Mouse (Mus musculus) brown adipose tissue, adult 24 weeks (tissue): Measurements from ENCODE around the gene Kazald1. TPM values are rescaled to one million over a fixed set of nuclear protein-coding genes. Genes with fewer than 3 reads are reported as not detected.

ENCODE experiments used
- H3K27ac ChIP-seq: fragments of 200-500 bp; replicated peaks from 2 replicates; pipeline ENCODE4 v1.5.1; 2012; ENCODE audit warnings: low read depth, mild to moderate bottlenecking, low read length
- H3K4me1 ChIP-seq: fragments of 200-500 bp; 2 replicates; pipeline ENCODE4 v1.6.1; 2012; ENCODE audit warnings: low read length, mixed read lengths; ENCODE audit not compliant: control insufficient read depth, insufficient read depth, insufficient read length
- H3K4me3 ChIP-seq: fragments of 200-500 bp; 2 replicates; pipeline ENCODE4 v1.5.1; 2012; ENCODE audit warnings: low read depth, mild to moderate bottlenecking, low read length, moderate library complexity; ENCODE audit not compliant: insufficient read depth
- polyA plus RNA-seq: library from polyadenylated mRNA; stranded (reverse); fragments of >200 nt; gene quantifications from 2 replicates; pipeline ENCODE4 v1.2.4, GENCODE M21; 2012; ENCODE audit not compliant: missing spikeins, insufficient read depth, insufficient read length

Kazald1 gene
- polyA plus RNA-seq, 1 experiment: 5.4 TPM

DNA sequence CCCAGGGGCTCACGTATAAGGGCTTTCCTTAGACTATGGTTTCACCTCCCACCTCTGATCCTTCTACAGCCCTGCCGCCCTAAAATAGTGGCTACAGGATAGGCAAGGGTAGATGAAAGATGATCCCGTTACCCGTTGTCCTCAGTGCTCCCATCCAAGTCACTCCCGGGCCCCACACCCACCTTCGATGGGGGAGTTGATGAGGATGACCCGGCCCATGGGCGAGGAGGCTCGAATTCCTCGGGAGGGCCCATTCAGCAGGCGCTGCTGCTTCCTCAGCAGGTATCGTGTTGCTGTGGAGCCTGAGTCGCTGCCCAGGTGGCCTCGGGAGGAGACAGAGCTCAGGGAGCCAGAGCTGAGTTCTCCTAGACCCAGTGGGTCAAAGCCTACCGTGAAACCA is 29.8 kb upstream of the Kazald1 start:
- Histone ChIP-seq H3K27ac (no peak overlapping the region), H3K4me3 (no peak overlapping the region), H3K4me1 (peaks cover 4% of the 10 kb centered on the region)

DNA sequence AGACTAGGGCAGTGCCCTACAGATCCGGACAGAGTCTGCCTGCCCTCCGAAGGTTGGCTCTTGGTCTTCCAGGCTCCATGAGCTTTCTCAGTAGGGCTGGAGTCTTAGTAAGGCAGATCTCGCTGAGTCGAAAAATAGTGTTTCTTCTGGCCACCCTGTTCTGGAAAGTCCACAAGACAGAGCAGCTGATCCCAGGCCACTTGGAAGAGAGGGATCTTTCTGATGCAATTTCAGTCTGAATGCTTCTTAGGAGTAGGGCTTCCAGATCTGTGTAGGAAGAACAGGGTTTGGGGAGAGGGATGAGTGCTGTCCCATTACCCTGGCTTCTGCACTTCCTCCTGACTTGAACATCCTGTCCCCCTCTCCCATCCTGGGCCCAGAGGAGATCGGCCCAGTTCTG is 29.4 kb upstream of the Kazald1 start, which contains the start of gene Pdzd7:
Gene Pdzd7, minus strand, starts transcription at position 67 of the 400 bp plus-strand sequence.
- H3K4me1 ChIP-seq: peaks cover 4% of the 10 kb centered on the region
- peak within 1 kb of the TSS; percentile 64 for H3K4me3 ChIP-seq
- H3K27ac ChIP-seq: no peak within 1 kb of the TSS

DNA sequence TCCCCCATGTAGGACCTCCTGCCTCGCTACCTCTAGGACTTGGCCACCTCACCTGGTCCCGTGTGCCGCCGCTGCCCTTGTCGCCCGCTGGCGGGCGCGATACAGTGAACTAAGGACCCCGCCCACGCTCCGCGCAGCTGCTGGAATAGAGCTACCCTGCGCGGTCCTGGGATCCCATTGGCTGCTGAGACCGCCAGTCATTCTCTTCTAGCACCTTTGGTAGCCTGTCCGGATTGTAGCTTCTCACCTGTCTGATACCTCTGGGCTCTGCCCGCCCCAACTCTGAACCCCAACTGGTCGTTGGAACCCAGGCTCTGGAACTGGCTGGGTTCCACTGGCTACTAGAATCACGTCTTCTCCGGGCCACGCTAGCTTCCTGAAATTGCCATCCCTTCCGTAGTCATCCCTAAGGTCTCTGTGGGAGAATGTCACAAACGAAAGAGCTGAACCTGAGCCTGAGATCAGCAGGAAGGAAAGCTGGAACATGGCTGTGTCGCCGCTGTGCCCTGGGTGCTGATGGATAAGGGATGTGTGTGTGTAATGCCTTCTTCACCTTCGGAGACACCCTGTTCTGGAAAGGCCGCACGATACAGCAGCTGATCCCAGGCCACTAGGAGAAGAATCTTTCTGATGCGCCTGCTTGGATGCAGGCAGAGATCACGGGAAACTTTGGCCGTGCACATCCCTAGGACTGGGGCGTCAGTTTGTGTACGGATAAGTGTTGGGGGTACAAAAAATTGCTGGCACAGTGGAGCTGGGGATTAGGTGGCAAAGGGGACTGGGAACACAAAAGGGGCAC is 28.3 kb upstream of the Kazald1 start:
- H3K4me1 ChIP-seq: peaks cover 4% of the 10 kb centered on the region
- H3K4me3 ChIP-seq: peak overlapping the region; percentile 64
- no peak overlapping the region for H3K27ac ChIP-seq

DNA sequence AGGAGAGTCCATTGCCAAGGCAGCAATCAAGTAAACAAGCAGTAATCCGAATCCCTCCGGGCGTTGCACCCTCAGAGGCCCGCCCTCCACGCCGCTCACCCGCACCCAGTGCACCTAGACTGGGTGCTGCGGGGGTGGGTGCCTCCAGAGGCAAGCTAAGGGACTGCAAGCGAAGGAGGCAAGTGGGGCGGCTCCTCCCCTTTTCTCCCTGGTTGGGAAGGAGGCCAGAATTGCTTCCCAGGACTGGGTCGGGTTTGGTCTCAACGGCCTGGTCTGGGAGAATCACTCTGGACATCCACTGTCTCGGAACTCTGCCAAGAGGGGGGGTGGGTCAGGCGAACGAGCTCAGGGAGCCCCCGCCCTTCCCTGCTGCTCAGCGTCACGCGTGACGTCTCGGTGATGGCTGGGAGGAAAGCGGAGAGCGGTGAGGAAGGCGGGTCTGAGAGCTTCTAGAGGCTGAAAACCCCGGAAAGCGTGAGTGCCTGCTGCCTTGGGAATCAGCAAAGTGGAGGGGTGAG is 27.6 kb upstream of the Kazald1 start, which contains the start of gene Sfxn3:
Gene Sfxn3, plus strand, starts transcription at position 87 of the 518 bp plus-strand sequence.
- H3K4me3 ChIP-seq: peak within 1 kb of the TSS; percentile 64
- H3K27ac ChIP-seq: peak within 1 kb of the TSS; percentile 92
- peaks cover 4% of the 10 kb centered on the region for H3K4me1 ChIP-seq

DNA sequence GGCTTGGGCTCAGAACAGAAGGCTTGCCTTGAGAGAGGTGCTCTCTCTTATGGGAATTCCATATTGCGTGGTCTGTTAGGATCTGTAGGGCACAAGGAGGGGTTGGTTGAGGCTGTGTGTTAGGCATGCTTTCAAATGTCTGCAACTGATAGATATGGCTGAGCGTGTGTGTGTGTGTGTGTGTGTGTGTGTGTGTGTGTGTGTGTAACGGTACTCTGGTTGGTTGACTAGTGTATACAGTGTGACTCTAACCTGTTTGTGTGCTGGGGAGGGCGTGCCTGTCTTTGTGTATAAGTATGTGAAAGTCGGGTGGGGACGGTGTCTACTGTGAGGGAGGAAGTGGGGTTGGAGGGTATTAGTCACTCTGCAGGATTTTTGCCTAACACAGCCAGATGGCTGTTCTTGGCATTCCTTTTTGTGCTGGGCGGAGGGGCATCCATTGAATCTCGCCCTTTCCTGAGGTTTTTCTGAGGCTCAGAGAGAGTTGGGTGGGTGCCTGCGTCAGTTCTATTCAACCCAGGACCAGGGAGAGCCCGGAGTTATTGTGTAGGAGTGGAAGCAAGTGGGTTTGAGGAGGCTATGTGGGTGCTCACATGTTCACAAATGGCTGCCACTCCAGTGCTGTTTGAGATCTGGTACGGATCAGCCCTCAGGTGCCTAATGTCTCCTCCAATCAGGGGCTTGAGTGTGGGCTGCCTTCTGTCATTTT is 27.0 kb upstream of the Kazald1 start:
- Histone ChIP-seq H3K27ac (peak overlapping the region; percentile 92), H3K4me3 (peak overlapping the region; percentile 64), H3K4me1 (peaks cover 4% of the 10 kb centered on the region)

DNA sequence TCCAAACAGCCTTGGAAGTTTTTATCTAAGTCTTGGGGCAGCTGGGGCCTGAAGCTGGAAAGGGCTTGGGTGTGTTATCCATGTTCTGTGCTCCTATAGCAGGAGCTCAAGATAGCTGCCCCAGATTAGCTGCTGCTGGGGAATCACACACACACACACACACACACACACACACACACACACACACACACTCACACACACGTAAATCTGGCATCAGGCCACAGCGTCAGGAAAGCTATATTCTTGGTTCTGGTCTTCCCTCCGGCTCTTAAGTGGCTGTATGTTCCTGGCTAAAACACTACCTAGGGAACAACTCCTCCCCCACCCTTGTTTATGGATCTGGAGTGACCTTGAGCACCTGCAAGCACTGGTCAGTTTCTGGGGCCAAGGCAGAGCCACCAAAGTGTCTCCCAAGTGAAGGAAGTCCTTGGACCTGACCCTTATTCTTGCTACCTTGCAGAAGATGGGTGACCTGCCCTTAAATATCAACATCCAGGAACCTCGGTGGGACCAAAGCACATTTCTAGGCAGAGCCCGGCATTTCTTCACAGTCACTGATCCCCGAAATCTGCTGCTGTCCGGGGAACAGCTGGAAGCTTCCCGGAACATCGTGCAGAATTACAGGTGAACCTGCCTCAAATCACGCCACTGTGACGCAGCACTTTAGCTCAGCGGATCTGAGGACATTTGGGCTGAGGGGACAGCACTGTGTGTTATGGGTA is 26.2 kb upstream of the Kazald1 start:
- H3K27ac ChIP-seq: peak overlapping the region; percentile 92
- H3K4me1 ChIP-seq: peaks cover 4% of the 10 kb centered on the region
- peak overlapping the region; percentile 64 for H3K4me3 ChIP-seq

DNA sequence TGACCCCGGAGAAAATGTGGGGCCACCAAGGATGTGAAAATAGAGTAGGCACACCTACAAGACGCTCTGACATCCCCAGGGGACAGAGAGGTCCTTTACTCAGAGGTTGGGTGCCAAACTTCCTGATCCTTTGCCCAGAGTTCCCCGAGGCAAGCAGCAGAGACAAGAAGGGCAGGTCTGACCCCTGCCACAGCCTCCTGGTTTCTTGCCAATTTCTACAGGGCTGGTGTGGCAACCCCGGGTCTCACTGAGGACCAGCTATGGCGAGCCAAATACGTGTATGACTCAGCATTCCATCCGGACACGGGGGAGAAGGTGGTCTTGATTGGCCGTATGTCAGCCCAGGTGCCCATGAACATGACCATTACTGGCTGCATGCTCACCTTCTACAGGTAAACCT is 25.5 kb upstream of the Kazald1 start:
- Histone ChIP-seq H3K27ac (no peak overlapping the region), H3K4me3 (no peak overlapping the region)

DNA sequence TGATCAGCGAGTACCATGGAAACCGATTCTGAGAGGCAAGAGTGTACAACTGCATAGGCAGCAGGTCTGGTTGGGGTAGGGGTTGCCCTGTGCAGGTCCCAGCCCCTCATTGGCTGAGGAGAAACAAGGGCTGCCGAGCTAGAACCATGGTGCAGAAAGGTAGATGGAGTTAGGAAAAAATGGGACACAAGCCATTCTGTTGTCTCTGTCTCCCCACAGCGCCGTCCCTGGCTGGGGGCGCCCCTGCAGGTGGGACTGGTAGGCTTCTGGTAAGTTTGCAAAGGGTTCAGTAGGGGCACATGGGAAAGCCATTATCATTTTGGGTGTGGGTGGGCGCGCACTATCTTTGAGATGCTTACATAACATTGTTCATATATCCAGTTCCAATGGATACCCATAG is 21.6 kb upstream of the Kazald1 start:
- H3K4me3 ChIP-seq: no peak overlapping the region
- H3K4me1 ChIP-seq: peaks cover 3% of the 10 kb centered on the region; the same call in 1 of the 2 replicates
- no peak overlapping the region for H3K27ac ChIP-seq

More for the DNA sequence above, 25.5 kb upstream of the Kazald1 start:
- peaks cover 4% of the 10 kb centered on the region for H3K4me1 ChIP-seq

DNA sequence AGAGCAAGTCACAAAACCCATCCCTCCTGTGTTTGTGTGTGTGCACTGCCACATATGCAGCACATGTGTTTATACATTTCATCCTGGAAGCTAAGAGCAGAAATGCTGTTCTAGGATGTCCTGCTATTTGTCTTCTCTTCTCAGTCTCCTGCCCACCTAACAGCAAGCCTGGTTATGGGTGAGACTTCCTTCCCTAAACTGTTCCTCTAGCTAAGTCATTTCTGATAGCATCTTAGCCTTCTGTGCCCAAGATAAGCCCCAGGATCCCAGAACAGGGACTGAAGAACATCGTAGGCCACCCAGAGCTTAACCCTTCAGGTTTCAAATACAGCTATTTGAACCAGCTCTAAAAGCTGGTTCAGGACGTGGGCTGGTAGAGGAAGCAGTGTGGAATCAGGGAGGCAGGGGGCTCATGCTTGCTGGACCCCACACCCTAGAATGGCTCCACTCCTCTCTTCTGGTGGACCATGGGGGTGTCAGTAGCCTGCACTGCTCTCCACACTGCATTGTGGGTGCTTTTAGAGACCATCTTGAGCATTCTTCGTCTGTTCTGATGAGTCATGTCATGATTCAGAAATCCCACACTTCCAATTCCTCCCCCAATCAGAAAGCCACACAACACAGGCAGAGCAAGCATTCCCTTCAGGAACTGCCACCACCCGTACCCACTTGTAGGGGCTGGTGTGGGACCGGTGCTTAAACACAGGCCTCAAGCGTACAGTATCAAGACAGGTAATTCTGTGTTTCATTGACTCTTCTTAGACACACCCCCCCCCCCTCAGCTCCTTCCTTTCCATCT is 19.9 kb upstream of the Kazald1 start:
- Histone ChIP-seq H3K27ac (no peak overlapping the region), H3K4me1 (peaks cover 3% of the 10 kb centered on the region; the same call in 1 of the 2 replicates), H3K4me3 (no peak overlapping the region)

DNA sequence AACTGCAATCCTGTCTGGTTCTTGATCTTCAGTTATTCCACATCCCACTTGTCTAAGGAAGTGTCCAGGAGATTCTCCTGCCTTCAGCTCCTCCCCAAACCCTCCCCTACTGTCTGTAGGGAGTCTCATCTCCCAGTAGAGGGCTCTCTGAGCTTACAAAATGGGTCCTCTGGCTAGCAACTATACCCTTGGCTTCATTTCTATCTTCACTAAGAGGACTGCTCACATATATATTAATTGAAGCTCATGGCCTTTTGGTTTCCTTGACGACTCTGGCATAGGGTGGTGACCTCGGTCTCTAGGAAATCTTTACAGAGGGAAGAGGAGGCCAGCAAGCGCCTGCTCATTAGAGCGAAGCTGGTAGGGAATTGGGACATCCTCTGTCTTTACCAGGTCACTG is 18.7 kb upstream of the Kazald1 start:
- peaks cover 3% of the 10 kb centered on the region; the same call in 1 of the 2 replicates for H3K4me1 ChIP-seq
- no peak overlapping the region for H3K4me3 ChIP-seq
- no peak overlapping the region for H3K27ac ChIP-seq

DNA sequence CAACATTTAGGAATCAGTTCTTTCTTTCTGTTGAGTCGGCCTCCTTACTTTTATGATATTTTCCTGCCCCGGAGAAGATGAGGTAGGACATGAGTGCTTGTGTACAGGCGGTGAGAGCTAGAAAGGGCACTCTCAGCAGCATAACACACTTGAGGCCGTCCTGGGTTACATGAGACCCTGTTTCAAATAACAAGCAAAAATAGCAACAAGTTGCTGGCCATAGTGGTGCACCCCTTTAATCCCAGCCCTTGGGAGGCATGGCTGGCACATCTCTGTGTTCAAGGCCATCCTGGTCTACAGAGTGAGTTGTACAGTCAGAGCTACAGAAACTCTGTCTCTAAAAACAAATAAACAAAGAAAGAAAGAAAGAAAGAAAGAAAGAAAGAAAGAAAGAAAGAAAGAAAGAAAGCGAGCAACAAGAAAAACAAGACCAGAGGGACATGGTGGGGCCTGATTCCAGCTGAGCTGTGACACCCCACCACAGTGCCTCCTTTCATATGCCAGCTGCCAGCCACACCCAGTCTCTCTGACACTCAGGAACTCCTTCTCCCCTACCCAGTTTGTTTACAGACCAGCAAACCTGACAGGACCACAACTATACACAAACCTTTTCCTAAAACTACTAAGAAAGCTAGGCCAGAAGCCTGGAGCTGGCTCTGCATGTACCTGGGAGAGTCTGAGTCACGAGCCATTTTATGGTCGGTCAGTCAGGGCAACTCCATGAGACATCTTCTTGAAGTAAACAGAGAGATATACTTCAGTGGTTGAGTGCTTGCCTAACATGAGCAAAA is 17.9 kb upstream of the Kazald1 start:
- Histone ChIP-seq H3K4me1 (peaks cover 3% of the 10 kb centered on the region; the same call in 1 of the 2 replicates), H3K27ac (peak overlapping the region; percentile 15; the same call in 1 of the 2 replicates), H3K4me3 (peak overlapping the region; percentile 77; the same call in 1 of the 2 replicates)

DNA sequence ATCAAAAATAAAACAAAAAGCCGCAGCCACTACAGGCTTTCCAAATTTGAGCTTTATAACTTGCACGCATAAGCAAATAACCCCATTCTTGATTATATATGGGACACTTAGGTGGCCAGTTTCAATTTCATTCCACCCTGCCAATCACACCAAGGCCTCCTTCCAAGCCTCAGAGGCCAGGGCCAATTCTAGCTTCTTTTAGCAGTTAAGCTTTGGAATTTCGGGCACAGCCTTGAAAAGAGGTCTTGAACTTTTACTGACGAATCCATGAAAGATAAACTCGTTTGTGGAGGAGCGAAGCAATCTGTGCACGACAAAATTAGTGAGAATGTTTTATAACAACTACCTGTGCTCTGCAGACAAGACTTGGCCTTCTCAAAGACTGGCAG is 17.3 kb upstream of the Kazald1 start:
- peak overlapping the region; percentile 92 for H3K27ac ChIP-seq
- peak overlapping the region; percentile 77 for H3K4me3 ChIP-seq
- H3K4me1 ChIP-seq: peaks cover 3% of the 10 kb centered on the region; the same call in 1 of the 2 replicates

DNA sequence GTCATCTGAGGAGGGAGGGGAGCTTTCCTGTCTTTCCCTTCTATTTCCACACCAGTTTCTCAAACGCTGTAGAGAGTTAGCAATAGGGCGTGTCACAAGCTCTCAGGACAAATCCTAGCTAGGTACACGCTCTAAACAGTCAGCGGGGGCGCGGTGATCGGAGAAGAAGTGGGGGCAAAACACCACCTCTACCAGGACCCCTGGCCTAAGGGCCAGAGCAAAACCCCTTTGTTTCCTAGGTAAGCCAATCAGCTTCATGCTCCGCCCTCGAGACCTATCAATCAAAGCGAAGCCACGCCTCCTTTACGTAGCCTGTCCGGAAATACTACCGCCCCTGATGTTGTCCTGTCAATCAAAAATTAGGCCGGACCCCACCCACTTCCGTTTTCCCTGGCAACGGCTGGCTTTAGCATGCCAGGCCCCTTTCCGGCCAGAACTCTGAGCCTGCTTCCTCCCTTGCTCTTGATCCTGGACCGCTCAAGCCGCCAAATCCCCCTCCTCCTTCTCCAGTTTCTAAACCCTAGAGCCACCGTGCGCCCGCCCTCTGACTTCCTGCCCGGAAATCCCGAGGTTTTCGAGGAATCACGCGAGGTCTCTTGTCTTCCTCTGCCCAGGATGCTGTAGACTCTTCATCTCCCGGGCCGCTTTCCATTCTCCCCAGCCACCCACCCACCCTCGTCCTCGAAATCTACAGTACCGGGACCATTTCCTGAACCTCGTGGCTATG is 16.8 kb upstream of the Kazald1 start:
- Histone ChIP-seq H3K4me1 (peaks cover 3% of the 10 kb centered on the region; the same call in 1 of the 2 replicates), H3K4me3 (peak overlapping the region; percentile 77), H3K27ac (peak overlapping the region; percentile 92)
